Mouse (Mus musculus) cerebellum, adult 2 months (tissue): ENCODE measurements around the gene Tcstv3. TPM values are rescaled to one million over a fixed set of nuclear protein-coding genes. Genes with fewer than 3 reads are reported as not detected.

Experiments
- DNase-seq, 2 experiments: peaks; one replicate each; pipeline ENCODE4 v3.0.0; 2021
- H3K27ac ChIP-seq: fragments of 200-500 bp; 2 replicates; pipeline ENCODE4 v1.5.1; 2012; ENCODE audit warnings: low read length, control low read depth, inconsistent platforms; ENCODE audit not compliant: insufficient read depth
- H3K27me3 ChIP-seq: fragments of 200-500 bp; 2 replicates; pipeline ENCODE4 v1.6.1; 2012; ENCODE audit warnings: inconsistent platforms, mild to moderate bottlenecking, low read length, moderate library complexity; ENCODE audit not compliant: control insufficient read depth, insufficient read depth
- H3K4me1 ChIP-seq: fragments of 200-500 bp; 2 replicates; pipeline ENCODE4 v1.6.1; 2011; ENCODE audit warnings: low read length; ENCODE audit not compliant: control insufficient read depth, insufficient read depth
- H3K4me3 ChIP-seq: fragments of 200-500 bp; replicated peaks from 2 replicates; pipeline ENCODE3; 2011; ENCODE audit warnings: mild to moderate bottlenecking, low read depth, low read length, control low read depth; ENCODE audit not compliant: insufficient read depth
- CTCF ChIP-seq: fragments of 200-500 bp; IDR thresholded peaks from 2 replicates; pipeline ENCODE4 v1.5.1; 2011; ENCODE audit warnings: low read depth, mild to moderate bottlenecking, control low read depth, low read length, moderate library complexity, borderline replicate concordance; ENCODE audit not compliant: insufficient read depth
- POLR2A ChIP-seq: fragments of 200-500 bp; IDR thresholded peaks from 2 replicates; pipeline ENCODE4 v1.6.1; 2011; ENCODE audit warnings: low read length, control low read depth, borderline replicate concordance; ENCODE audit not compliant: insufficient read depth
- WGBS: fragments of 180-500 bp; shearing (Covaris S2); methylation state at CpG from one replicate; pipeline ENCODE4 v1.1.7; 2018; 5-methylcytosine and 5-hydroxymethylcytosine counted together
- polyA plus RNA-seq: library from polyadenylated mRNA; depleted of rRNA; stranded (reverse); fragments of >200 nt; gene quantifications from 2 replicates; pipeline ENCODE4 v1.2.3, GENCODE M21; 2012; rRNA removed

The Tcstv3 gene
- polyA plus RNA-seq, 1 experiment, result not detected

DNA sequence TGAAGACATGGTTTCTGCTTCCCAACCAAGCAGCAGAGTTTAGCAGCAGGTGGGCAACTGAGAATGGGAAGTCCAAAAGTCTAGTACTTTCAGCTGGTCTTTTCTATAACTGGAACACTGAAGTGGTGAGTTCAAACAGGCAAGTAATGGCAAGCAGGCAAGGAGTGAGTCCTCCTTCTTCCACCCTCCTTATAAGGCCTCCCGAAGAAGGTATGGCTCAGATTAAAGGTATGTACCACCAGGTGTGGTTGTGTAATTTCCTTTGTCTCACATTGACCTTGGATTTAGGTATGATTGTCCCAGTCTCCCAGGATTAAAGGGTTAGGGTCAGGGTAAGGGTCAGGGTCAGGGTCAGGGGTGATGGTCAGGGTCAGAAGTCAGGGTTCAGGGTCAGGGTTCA, 4.0 kb downstream of the Tcstv3 start:
- no peak for DNase-seq
- TF ChIP-seq POLR2A (no peak), CTCF (no peak)
- Histone ChIP-seq H3K27ac (no peak overlapping the region), H3K4me1 (no peaks in the 10 kb centered on the region), H3K4me3 (no peak overlapping the region), H3K27me3 (no peaks in the 10 kb centered on the region)
- WGBS, result 95% methylated on average over 1 of the region's 1 CpGs

Other genes starting within 250 kb of the Tcstv3 start
- gene Gm20767, start 176.6 kb upstream of the Tcstv3 start, polyA plus RNA-seq, result not detected in 2 replicates
- gene Gm21818, start 144.4 kb upstream of the Tcstv3 start, polyA plus RNA-seq, result not detected in 2 replicates
- gene Gm21762, start 100.9 kb upstream of the Tcstv3 start, polyA plus RNA-seq, result not detected in 2 replicates
- gene Gm21731, start 77.8 kb upstream of the Tcstv3 start, polyA plus RNA-seq, result not detected in 2 replicates
- gene AF067061, start 53.8 kb upstream of the Tcstv3 start, polyA plus RNA-seq, result not detected in 2 replicates
- gene BC147527, start 16.5 kb upstream of the Tcstv3 start, polyA plus RNA-seq, result 0.13 TPM in 1 of 2 replicates, not detected in the other